Mouse (Mus musculus) heart, adult 2 months (tissue): Measurements from ENCODE around the gene Cybrd1.

Experiments used
- CTCF ChIP-seq: fragments of 200-600 bp; IDR thresholded peaks from 2 replicates; pipeline ENCODE4 v1.8.1; 2022; ENCODE audit warnings: antibody characterized with exemption, mild to moderate bottlenecking, moderate library complexity
- POLR2A ChIP-seq: fragments of 200-500 bp; IDR thresholded peaks from 2 replicates; pipeline ENCODE4 v1.6.1; 2011; ENCODE audit warnings: mild to moderate bottlenecking, low read depth, low read length, control low read depth; ENCODE audit not compliant: insufficient read depth

GRCm38 (mm10) chr2:71179716-71180115, 62.0 kb downstream of the Cybrd1 start:
- TF ChIP-seq POLR2A: no peak
- no peak for TF ChIP-seq CTCF
